Mouse (Mus musculus) ES-Bruce4 (cell line): ENCODE measurements around the gene Alx3. TPM values are rescaled to one million over a fixed set of nuclear protein-coding genes. Genes with fewer than 3 reads are reported as not detected.

ENCODE experiments used
- H3K27ac ChIP-seq: 2 replicates; pipeline ENCODE4 v1.5.1; 2012; ENCODE audit warnings: low read length, inconsistent platforms; ENCODE audit not compliant: insufficient read depth
- H3K27me3 ChIP-seq: 2 replicates; pipeline ENCODE4 v1.6.1; 2012; ENCODE audit warnings: mild to moderate bottlenecking, low read length, inconsistent platforms; ENCODE audit not compliant: control insufficient read depth, poor library complexity, insufficient read depth, severe bottlenecking
- H3K36me3 ChIP-seq: 2 replicates; pipeline ENCODE4 v1.6.1; 2012; ENCODE audit warnings: inconsistent platforms, mild to moderate bottlenecking, low read length, moderate library complexity; ENCODE audit not compliant: control insufficient read depth, poor library complexity, insufficient read depth, severe bottlenecking
- H3K4me1 ChIP-seq: one replicate; pipeline ENCODE4 v1.8.1; 2011; ENCODE audit warnings: low read length; ENCODE audit not compliant: control insufficient read depth, insufficient read depth
- H3K4me3 ChIP-seq: 2 replicates; pipeline ENCODE4 v1.5.1; 2011; ENCODE audit warnings: low read depth, mild to moderate bottlenecking, low read length
- H3K9ac ChIP-seq: 2 replicates; pipeline ENCODE4 v1.6.1; 2012; ENCODE audit warnings: low read depth, mild to moderate bottlenecking, inconsistent platforms; ENCODE audit not compliant: poor library complexity, severe bottlenecking
- H3K9me3 ChIP-seq: replicated peaks from 2 replicates; pipeline ENCODE4 v1.6.1; 2012; ENCODE audit warnings: mild to moderate bottlenecking, low read length, inconsistent platforms; ENCODE audit not compliant: control insufficient read depth, poor library complexity, insufficient read depth, severe bottlenecking
- CTCF ChIP-seq: IDR thresholded peaks from one replicate; pipeline ENCODE4 v1.8.1; 2011; ENCODE audit warnings: low read depth, low read length
- EP300 ChIP-seq: IDR thresholded peaks from 2 replicates; pipeline ENCODE4 v1.6.1; 2011; ENCODE audit warnings: low read depth, low read length; ENCODE audit not compliant: insufficient read depth
- POLR2A ChIP-seq: IDR thresholded peaks from one replicate; pipeline ENCODE4 v1.8.1; 2011; ENCODE audit warnings: low read length; ENCODE audit not compliant: insufficient read depth
- polyA plus RNA-seq: library from polyadenylated mRNA; stranded (reverse); fragments of >200 nt; gene quantifications from 2 replicates; pipeline ENCODE4 v1.2.4, GENCODE M21; 2011; ENCODE audit warnings: low read depth; ENCODE audit not compliant: missing spikeins, insufficient read depth, insufficient read length

The Alx3 gene
- polyA plus RNA-seq, 1 experiment = 0.31 TPM

- Histone ChIP-seq H3K27me3 (no peaks in the 10 kb centered on the region), H3K4me3 (no peak overlapping the region), H3K4me1 (no peaks in the 10 kb centered on the region), H3K9me3 (no peaks in the 10 kb centered on the region), H3K36me3 (no peaks in the 10 kb centered on the region), H3K27ac (no peak overlapping the region), H3K9ac (no peak overlapping the region)
- no peak for TF ChIP-seq EP300
Observed at GRCm38 (mm10) chr3:107567766-107568165, 27.1 kb upstream of the Alx3 start.

GRCm38 (mm10) chr3:107568721-107569120 is 26.1 kb upstream of the Alx3 start:
- H3K27ac ChIP-seq = no peak overlapping the region

GRCm38 (mm10) chr3:107571205-107571604 is 23.6 kb upstream of the Alx3 start:
- H3K27ac ChIP-seq = no peak overlapping the region
- no peak overlapping the region for H3K4me3 ChIP-seq

More at GRCm38 (mm10) chr3:107568721-107569120, 26.1 kb upstream of the Alx3 start:
- Histone ChIP-seq H3K9ac (no peak overlapping the region), H3K36me3 (no peaks in the 10 kb centered on the region), H3K27me3 (no peaks in the 10 kb centered on the region), H3K9me3 (no peaks in the 10 kb centered on the region), H3K4me3 (no peak overlapping the region), H3K4me1 (no peaks in the 10 kb centered on the region)
- TF ChIP-seq CTCF (no peak), POLR2A (no peak), EP300 (no peak)

GRCm38 (mm10) chr3:107576807-107577206 is 18.0 kb upstream of the Alx3 start:
- TF ChIP-seq EP300 = no peak
- TF ChIP-seq CTCF = no peak
- no peak for TF ChIP-seq POLR2A
- H3K4me1 ChIP-seq = no peaks in the 10 kb centered on the region
- H3K4me3 ChIP-seq = no peak overlapping the region
- H3K27ac ChIP-seq = no peak overlapping the region
- no peaks in the 10 kb centered on the region for H3K36me3 ChIP-seq
- H3K9ac ChIP-seq = no peak overlapping the region
- peaks cover 2% of the 10 kb centered on the region; the same call in 1 of the 2 replicates for H3K27me3 ChIP-seq
- no peaks in the 10 kb centered on the region for H3K9me3 ChIP-seq

More at GRCm38 (mm10) chr3:107571205-107571604, 23.6 kb upstream of the Alx3 start:
- Histone ChIP-seq H3K9ac (no peak overlapping the region), H3K36me3 (no peaks in the 10 kb centered on the region), H3K4me1 (no peaks in the 10 kb centered on the region), H3K27me3 (no peaks in the 10 kb centered on the region), H3K9me3 (no peaks in the 10 kb centered on the region)
- peak; percentile 8 for TF ChIP-seq CTCF
- no peak for TF ChIP-seq POLR2A

- TF ChIP-seq POLR2A (no peak), CTCF (no peak), EP300 (no peak)
- Histone ChIP-seq H3K9ac (no peak overlapping the region), H3K4me1 (no peaks in the 10 kb centered on the region), H3K27me3 (peaks cover 5% of the 10 kb centered on the region; the same call in 1 of the 2 replicates), H3K36me3 (no peaks in the 10 kb centered on the region), H3K9me3 (no peaks in the 10 kb centered on the region), H3K4me3 (no peak overlapping the region), H3K27ac (no peak overlapping the region)
Observed at GRCm38 (mm10) chr3:107577810-107578390, 16.9 kb upstream of the Alx3 start.

GRCm38 (mm10) chr3:107579466-107579865 is 15.4 kb upstream of the Alx3 start:
- H3K4me3 ChIP-seq = no peak overlapping the region
- peaks cover 14% of the 10 kb centered on the region for H3K27me3 ChIP-seq
- H3K36me3 ChIP-seq = no peaks in the 10 kb centered on the region
- no peak overlapping the region for H3K27ac ChIP-seq
- H3K4me1 ChIP-seq = no peaks in the 10 kb centered on the region
- no peaks in the 10 kb centered on the region for H3K9me3 ChIP-seq
- TF ChIP-seq EP300 (no peak), CTCF (peak; percentile 44)
- H3K9ac ChIP-seq = no peak overlapping the region
